Mouse (Mus musculus) B cell, adult 2 months (primary cell): Measurements from ENCODE around the gene Trpm2.
"Not testable (repeated sequence)": the region's sequence is repeated elsewhere in the genome, so short reads cannot be mapped to it uniquely, and the experiment has no call there.

Experiments used
- DNase-seq, 2 experiments: peaks; one replicate each; pipeline ENCODE4 v3.0.0; 2022

Gene Trpm2

DNA sequence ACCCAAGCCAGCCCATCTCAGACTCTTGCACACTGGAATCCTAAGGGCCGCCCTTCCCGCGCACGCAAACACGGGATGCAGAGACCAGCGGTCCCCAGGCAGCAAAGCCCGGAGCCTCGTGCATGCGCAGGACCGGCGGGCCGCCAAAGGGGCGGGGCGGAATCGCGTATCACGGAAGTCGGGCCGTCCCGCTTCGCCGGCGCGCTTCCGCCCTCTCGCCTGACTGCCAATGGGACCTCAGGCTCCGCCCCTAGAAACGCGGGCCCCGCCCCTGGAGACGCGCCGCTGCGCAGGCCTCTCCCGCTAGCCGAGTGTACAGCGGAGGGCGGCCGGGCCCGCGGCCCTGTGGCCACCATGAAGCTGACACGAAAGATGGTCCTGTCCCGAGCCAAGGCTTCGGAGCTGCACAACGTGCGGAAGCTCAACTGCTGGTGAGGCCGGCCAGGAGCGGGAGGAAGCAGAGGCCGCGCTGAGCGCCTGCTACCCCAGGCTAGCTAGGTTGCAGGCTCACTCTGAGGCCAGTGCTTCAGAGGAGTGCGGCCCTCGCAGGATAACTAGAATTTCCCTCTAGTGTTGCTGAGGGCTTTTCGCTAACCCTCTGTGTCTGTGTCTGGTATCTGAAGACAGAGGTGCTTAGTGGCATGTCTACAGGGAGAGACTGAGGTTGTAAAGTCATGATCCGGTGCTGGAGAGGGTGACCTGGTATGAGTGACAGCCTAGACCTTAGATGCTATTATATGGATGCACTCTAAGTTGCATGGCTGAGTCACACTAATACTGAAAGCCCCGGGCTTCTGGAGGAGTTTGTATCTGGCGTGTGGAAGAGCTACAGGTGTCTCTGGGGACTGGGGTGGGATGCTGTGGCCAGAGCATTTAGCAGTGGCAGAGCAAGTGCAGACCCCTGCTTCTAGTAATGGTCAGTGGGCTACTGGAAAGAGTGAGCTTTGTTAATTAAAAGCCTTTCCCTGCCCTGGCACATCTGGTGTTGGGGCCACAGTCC is 8.3 kb upstream of the Trpm2 start, which contains the start of gene 1810043G02Rik:
Gene 1810043G02Rik, plus strand, starts transcription at position 174 of the 1,000 bp plus-strand sequence.
- DNase-seq = peak; percentile 100

DNA sequence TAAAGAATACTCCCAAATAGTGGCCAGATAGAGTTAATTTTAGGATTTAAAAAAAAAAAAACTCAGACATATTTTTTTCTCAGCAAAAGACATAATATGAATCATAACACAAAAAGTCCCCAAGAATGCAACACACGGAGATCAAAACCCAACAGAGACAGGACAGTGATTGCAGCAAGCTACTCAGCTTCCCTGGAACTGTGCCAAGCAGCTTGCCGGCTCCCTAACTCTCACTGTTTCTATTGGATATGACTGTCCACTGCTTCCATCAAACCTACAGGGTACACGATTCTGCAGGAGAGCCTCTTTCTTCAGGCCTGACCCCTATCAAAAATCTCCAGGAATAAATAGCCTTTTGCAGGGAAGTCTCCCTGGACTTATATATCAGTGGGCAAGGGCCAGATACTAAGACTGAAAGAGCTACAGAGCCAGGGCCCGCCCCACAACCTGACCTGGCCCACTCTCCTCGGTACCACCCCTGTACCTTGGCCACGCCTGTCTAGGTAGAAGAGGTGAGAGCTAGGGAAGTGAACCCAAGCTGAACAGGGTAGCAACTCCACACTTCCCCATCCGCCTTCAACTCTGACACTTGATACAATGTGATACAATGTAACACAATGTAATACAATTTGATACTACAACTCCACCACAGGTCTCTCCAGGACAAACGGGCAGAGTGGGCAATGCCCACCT is 6.2 kb upstream of the Trpm2 start:
- peak; percentile 25 to 37 for DNase-seq

DNA sequence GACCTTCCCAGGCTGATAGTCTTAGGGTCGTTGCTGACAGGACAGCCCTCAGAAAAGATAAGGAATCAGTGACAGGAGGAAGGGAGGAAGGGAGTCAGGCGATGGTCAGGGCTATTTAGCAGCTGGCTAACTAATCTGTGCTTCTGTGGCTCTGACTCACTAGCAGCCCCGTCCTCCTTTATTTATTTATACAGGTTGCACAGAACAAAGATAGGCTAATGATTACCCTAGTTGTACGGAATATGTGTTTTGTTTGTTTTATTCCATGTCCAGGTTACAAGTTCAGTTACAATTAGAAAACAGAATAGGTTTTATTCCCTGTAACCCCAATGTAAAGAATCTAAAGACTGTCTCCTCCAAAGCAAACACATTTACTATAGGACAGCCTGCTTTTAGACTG is 5.3 kb upstream of the Trpm2 start:
- no peak for DNase-seq

GRCm38 (mm10) chr10:77974811-77975210 is 4.4 kb upstream of the Trpm2 start:
- DNase-seq = no peak

- DNase-seq = no peak
Measured at GRCm38 (mm10) chr10:77974323-77974722, 4.0 kb upstream of the Trpm2 start.

- DNase-seq = peak; percentile 56 to 58
Measured at GRCm38 (mm10) chr10:77971709-77972553, 1.6 kb upstream of the Trpm2 start.

DNA sequence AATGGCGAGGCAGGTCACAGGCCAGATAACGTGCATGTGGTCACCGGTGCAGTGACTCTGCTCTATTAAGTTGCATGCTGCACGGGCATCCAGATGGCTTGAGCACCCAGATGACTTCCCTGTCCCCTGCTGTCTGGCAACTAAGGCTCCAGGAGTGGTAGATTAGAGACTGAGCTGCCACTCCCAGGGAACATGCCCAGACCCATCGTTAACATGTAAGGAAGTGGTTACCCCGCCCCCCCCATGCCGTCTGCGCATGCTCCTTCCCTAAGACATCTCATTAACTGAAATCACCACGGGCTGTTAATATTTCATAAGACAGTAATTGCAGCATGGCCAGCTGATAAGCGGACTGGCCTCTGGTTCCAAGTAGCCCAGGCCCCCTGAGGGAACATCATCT is 828 bp upstream of the Trpm2 start:
- DNase-seq = peak; percentile 52 to 55

DNA sequence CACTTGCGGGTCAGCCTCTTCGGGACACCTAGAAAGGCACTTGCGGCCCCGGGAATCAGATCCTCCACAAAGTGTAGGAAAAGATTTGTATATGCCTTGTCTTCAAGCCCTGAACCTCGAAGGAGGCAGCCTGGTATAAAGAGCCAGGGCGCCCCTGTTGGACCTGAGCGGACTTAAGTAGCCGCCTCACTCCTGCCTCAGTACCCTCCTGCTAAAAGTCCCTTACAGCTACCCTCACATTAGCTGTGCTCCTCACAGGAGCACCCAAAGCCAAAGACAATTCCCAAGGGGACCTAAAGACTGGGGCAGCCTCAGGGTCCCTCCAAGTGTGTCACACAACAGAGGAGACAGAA is 414 bp downstream of the Trpm2 start:
- DNase-seq = peak in 1 of 2 experiments; percentile 17

GRCm38 (mm10) chr10:77969274-77969972 is 940 bp downstream of the Trpm2 start:
- peak; percentile 69 to 71 for DNase-seq

DNA sequence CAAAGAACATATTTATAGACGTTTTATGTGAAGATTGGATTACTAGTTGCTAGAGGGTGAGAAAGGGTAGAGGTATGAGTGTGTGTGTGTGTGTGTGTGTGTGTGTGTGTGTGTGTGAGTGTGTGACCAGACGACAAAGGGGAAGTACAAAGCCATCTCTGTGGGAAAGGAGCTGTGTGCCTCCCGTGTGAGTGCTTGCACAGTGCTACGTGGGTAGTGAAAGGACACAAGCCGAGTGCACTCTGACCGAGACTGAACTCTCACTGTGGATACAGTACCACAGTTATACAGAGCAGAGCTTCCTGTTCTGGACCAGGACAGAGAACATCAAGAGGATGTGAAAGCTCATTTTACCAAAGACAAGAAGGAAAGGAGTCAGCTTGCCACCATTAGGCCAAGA is 6.4 kb downstream of the Trpm2 start:
- peak; percentile 30 to 47 for DNase-seq

DNA sequence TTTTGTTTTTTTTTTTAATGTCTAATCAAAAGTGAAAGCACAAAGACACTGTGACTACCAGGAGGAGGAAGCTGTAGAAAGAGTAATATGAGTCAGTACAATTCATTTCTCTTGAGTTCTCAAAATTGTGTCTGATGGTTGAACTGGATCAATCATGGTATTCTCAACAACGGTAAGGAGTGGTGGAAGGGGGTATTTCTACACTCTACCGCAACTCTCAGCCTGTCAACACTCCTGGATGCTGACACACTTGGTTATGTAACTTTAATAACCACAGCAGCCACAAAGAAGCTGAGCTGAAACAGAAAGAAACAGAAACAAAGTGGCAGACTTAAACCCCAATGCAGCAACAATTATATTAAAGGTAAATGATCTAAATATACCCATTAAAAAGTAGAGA is 7.6 kb downstream of the Trpm2 start:
- DNase-seq = no peak

GRCm38 (mm10) chr10:77950468-77950867 is 19.9 kb downstream of the Trpm2 start:
- not testable (repeated sequence) for DNase-seq

GRCm38 (mm10) chr10:77939685-77940084 is 30.7 kb downstream of the Trpm2 start:
- no peak for DNase-seq

GRCm38 (mm10) chr10:77927375-77927774 is 43.0 kb downstream of the Trpm2 start:
- DNase-seq = no peak

DNA sequence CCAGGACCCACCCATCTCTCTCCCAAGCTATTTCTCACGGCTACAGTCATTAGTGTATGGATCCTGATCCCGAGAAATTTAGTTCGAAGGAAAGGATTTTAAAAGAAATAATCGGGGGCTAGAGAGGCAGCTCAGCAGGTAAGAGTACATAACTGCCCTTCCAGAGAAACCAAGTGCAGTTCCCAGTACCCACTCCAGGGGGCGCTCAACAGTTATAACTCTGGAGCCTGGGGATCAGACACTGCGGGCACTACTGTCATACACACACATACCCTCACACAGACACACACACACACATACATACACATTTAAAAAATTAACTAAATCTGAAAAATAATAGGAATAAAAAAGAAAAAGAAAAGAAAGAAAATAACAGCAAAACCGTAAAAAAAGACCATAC is 44.2 kb downstream of the Trpm2 start:
- DNase-seq = peak; percentile 85 to 89

- DNase-seq = no peak
Measured at GRCm38 (mm10) chr10:77922681-77923080, 47.7 kb downstream of the Trpm2 start.

DNA sequence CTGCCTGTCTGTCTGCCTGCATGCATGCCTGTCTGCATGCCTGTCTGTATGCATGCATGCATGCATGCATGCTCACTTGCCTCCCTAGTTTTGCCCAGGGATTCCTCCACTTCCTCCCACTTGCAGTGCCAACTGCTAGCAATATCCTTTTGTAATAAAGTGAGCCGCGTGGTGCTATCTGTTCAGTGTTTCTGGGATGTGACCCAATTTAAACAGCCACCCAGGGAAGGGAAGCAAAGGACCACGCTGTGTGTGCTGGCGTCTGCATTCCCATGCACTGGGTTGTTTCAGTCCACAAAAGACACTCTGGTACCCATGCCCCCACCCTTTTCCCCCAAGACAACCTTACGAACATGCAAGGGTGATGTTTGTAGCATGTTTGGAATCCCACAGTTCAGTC is 49.4 kb downstream of the Trpm2 start:
- DNase-seq = no peak

GRCm38 (mm10) chr10:77916636-77917335 is 53.6 kb downstream of the Trpm2 start:
- DNase-seq = peak; percentile 81

DNA sequence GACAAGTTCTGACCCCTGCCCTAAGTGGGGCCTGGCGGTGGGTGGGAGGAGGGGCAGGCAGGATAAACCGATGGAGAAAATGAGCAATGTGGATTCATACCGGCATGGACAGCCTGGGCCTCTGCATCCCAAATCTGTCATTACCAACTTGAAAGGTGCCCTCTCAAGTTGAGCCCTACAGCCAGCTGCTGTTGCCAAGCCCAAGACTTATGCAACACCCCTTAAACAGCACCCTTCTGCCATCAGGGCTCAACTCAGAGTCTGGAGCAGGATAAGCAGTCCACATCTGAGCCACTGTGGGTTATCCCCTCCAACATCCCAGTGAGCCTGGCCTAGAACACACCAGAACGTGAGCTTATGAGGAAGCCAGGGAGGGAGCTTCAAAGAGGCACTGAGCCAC is 57.1 kb downstream of the Trpm2 start:
- DNase-seq = no peak

- DNase-seq = no peak
Measured at GRCm38 (mm10) chr10:77912605-77913004, 57.8 kb downstream of the Trpm2 start.

DNA sequence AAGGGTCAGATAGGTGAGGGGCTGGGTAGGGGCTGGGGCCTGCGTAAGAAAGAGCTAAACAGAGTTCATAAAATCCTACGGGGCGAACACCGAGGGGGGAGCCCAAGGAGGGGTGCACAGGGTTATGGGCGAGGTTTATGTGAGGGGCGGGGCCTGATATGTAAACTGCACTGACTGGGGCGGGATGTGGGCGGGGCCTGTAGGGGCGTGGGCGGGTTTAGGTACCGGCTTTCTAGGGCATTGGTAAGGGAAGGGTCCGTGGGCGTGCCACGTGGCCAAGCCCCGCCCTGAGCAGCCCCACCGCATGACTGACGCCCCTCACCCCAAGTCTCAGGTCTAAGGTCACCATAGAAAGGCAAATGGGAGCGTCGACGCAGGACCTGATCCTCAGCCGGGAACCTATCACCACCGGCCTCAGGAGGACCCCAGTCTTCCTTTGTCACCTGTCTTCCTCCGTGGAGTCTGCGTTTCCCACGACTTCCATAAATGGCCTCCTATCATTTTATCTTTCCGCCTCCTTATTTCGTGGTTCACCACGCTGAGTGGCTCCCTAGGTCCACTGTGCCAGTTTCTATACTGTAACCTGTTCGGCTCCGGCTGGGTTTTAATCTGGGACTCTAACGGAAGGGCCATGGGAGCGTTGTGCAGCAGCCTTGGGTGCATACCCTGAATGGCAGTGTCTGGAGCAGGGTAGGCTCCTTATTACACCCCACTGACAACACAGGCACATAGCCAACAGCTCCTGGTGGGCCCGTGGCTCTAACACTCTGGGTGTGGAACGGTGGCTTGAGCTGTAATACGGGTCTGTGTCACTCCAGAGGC is 67.3 kb downstream of the Trpm2 start:
- peak; percentile 49 to 58 for DNase-seq
